Mouse (Mus musculus) lung, adult 2 months (tissue): ENCODE results near the gene Ccndbp1.
"Not testable (repeated sequence)": the region's sequence is repeated elsewhere in the genome, so short reads cannot be mapped to it uniquely, and the experiment has no call there.

Experiments
- CTCF ChIP-seq: fragments of 200-500 bp; IDR thresholded peaks from 2 replicates; pipeline ENCODE4 v1.5.1; 2011; ENCODE audit warnings: mild to moderate bottlenecking, low read length, control low read depth; ENCODE audit not compliant: insufficient read depth
- POLR2A ChIP-seq: fragments of 200-500 bp; IDR thresholded peaks from 2 replicates; pipeline ENCODE4 v1.6.1; 2011; ENCODE audit warnings: low read depth, mild to moderate bottlenecking, control low read depth, low read length, borderline replicate concordance; ENCODE audit errors: extremely low read depth

DNA sequence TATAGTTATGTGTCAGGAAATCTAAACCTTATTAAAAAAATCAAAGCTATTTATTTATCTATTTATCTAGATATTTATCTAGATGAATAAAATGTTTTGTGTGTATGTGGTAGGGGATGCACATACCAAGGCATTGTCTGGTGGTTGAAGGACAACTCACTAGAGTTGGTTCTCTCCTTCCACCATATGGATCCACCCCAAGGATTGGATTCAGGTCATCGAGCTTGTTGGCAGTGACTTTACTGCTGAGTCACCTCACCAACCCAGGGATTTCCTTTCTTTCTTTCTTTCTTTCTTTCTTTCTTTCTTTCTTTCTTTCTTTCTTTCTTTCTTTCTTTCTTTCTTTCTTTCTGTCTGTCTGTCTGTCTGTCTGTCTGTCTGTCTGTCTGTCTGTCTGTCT, 11.6 kb upstream of the Ccndbp1 start:
- TF ChIP-seq POLR2A, CTCF: not testable (repeated sequence)
